Mouse (Mus musculus) lung, adult 2 months (tissue): ENCODE measurements around the gene Pdia2.

Experiments
- CTCF ChIP-seq: fragments of 200-500 bp; IDR thresholded peaks from 2 replicates; pipeline ENCODE4 v1.5.1; 2011; ENCODE audit warnings: mild to moderate bottlenecking, low read length, control low read depth; ENCODE audit not compliant: insufficient read depth
- POLR2A ChIP-seq: fragments of 200-500 bp; IDR thresholded peaks from 2 replicates; pipeline ENCODE4 v1.6.1; 2011; ENCODE audit warnings: low read depth, mild to moderate bottlenecking, control low read depth, low read length, borderline replicate concordance; ENCODE audit errors: extremely low read depth

- TF ChIP-seq CTCF = no peak
- no peak for TF ChIP-seq POLR2A
These were observed 13.8 kb upstream of the Pdia2 start for GRCm38 (mm10) chr17:26212681-26213080.
